Mouse (Mus musculus) kidney, adult 2 months (tissue): ENCODE results near the gene Stk39. TPM values are rescaled to one million over a fixed set of nuclear protein-coding genes. Genes with fewer than 3 reads are reported as not detected.

Experiments used
- DNase-seq: peaks from one replicate; pipeline ENCODE4 v3.0.0; 2021
- H3K27ac ChIP-seq: fragments of 200-500 bp; 2 replicates; pipeline ENCODE4 v1.5.1; 2012; ENCODE audit warnings: low read depth, low read length, control low read depth, inconsistent platforms; ENCODE audit not compliant: insufficient read depth
- H3K27me3 ChIP-seq: fragments of 200-500 bp; replicated peaks from 2 replicates; pipeline ENCODE4 v1.6.1; 2012; ENCODE audit warnings: mild to moderate bottlenecking, moderate library complexity, low read length, inconsistent platforms; ENCODE audit not compliant: control insufficient read depth, insufficient read depth
- H3K36me3 ChIP-seq: fragments of 200-500 bp; 2 replicates; pipeline ENCODE4 v1.6.1; 2012; ENCODE audit warnings: mild to moderate bottlenecking, moderate library complexity, low read length, inconsistent platforms; ENCODE audit not compliant: control insufficient read depth, insufficient read depth
- H3K4me1 ChIP-seq: fragments of 200-500 bp; 2 replicates; pipeline ENCODE4 v1.6.1; 2011; ENCODE audit warnings: low read length; ENCODE audit not compliant: control insufficient read depth, insufficient read depth
- H3K4me3 ChIP-seq: fragments of 200-500 bp; 2 replicates; pipeline ENCODE4 v1.5.1; 2011; ENCODE audit warnings: mild to moderate bottlenecking, low read depth, low read length, control low read depth; ENCODE audit not compliant: insufficient read depth
- CTCF ChIP-seq: fragments of 200-500 bp; conservative IDR thresholded peaks from 2 replicates; pipeline ENCODE4 v1.5.1; 2011; ENCODE audit warnings: low read depth, mild to moderate bottlenecking, control low read depth, low read length, moderate library complexity, mixed read lengths; ENCODE audit not compliant: insufficient read depth, insufficient read length
- POLR2A ChIP-seq: fragments of 200-500 bp; IDR thresholded peaks from one replicate; pipeline ENCODE4 v1.6.1; 2011; ENCODE audit warnings: low read depth, low read length, control low read depth
- WGBS: fragments of 180-500 bp; shearing (Covaris S2); methylation state at CpG from one replicate; pipeline ENCODE4 v1.1.7; 2018; 5-methylcytosine and 5-hydroxymethylcytosine counted together
- polyA plus RNA-seq: library from polyadenylated mRNA; depleted of rRNA; stranded (reverse); fragments of >200 nt; gene quantifications from 2 replicates; pipeline ENCODE4 v1.2.3, GENCODE M21; 2012

Stk39 gene
- polyA plus RNA-seq, 1 experiment = 14.6 TPM

DNA sequence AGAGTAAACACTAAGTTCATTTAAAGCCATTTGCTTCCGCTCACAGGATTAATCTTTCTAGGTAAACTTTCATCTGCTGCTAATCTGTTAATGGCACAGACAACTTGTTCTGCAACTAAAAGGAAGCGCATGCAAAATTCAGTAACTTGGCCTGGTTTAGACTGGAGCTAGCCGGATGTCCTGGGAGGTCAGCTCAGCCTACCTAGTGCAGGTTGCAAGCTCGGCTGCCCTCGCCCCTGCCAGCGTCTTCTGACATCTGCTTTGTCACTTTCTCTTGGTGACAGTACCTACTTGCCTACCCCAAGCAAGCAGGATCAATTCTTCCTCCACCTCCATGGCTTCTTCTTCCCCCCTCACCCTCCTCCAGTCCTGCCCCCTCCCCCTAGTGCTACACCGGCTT is 106.6 kb downstream of the Stk39 start:
- peak; percentile 38 for DNase-seq
- Histone ChIP-seq H3K36me3 (no peaks in the 10 kb centered on the region), H3K27ac (peak overlapping the region; percentile 2; the same call in 1 of the 2 replicates), H3K4me1 (peaks cover 6% of the 10 kb centered on the region; the same call in 1 of the 2 replicates), H3K4me3 (no peak overlapping the region), H3K27me3 (no peaks in the 10 kb centered on the region)
- WGBS = 44% methylated on average over 7 of the region's 7 CpGs
- TF ChIP-seq CTCF = no peak
- TF ChIP-seq POLR2A = no peak

DNA sequence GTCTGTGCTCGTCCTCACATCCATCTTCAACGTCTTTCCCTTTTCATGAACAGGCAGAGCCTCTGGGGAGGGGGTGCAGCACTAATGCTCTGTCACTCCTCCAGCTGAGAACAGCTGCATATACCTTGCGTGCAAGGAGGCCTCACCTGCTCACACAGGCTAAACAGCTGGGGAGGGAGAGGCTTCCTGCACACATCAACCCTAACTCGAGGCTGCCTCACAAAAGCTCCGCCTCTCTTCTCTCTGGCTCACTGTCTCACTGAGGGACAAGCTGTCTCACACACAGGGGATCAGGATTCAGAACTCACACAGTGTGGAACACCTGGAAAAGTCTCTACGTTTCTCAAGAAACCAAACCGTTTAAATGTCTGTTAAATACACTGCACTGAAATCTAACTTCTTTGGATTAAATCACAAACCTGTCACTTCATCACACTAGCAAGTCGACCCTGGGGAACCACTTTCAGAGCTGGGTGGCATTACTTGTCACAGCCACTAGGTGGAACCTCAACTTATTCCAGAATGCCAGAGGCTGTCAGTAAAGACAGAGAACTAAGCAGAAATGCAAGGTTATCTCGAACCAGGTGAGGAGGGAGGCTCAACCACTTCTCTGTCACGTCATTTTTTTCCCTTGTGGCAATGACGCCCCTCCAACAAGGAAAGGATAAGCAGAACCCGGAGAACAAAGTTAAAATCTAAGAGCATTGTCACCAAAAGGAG is 107.7 kb downstream of the Stk39 start:
- Histone ChIP-seq H3K4me3 (no peak overlapping the region), H3K27ac (peak overlapping the region; percentile 51), H3K4me1 (peaks cover 6% of the 10 kb centered on the region; the same call in 1 of the 2 replicates), H3K27me3 (no peaks in the 10 kb centered on the region), H3K36me3 (no peaks in the 10 kb centered on the region)
- WGBS = 31% methylated on average over 12 of the region's 12 CpGs
- peak; percentile 67 for DNase-seq
- TF ChIP-seq POLR2A (no peak), CTCF (peak; percentile 59)

DNA sequence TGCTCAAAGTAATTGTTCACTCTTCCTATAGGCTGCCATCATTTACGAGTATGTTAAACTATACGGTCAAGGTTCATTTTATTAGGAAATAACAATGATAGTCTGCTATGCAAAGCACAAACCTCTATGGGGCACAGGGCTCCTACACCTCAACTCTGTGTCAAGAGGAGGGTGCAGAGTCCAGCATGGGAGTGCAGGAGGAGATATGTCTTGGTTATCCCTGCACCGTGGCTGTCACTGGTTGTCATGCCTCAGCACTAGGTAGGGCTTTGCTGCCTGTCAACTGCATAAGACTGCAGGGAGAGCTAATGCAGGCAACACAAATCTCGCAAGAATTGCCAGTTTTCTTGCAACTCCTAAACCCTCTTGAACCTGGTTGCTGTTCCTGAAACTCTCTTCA is 108.9 kb downstream of the Stk39 start:
- no peaks in the 10 kb centered on the region for H3K27me3 ChIP-seq
- no peak overlapping the region for H3K27ac ChIP-seq
- DNase-seq = no peak
- no peak overlapping the region for H3K4me3 ChIP-seq
- 82% methylated on average over 4 of the region's 4 CpGs for WGBS
- TF ChIP-seq CTCF (no peak), POLR2A (no peak)
- no peaks in the 10 kb centered on the region for H3K36me3 ChIP-seq
- H3K4me1 ChIP-seq = peaks cover 6% of the 10 kb centered on the region; the same call in 1 of the 2 replicates

DNA sequence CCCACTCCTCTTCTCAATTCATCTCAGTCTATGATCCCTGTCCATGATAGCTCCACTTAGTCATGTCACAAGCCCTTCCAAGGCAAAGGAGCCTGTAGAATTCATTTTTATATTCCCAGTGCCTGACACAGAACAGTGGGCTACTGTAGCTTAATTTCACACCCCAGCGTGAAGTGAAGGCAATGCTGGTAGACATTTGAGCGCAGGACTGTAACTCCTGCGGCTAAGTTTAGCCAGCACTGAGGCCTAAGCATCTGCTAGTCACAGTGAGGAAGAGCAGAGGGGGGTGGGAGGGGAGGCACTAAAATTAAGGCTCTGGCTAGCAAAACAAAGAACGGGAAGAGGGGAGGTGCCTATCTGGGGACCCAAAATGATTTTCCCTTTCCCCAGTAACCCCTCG is 110.4 kb downstream of the Stk39 start:
- no peak overlapping the region for H3K27ac ChIP-seq
- no peak for DNase-seq
- H3K4me3 ChIP-seq = no peak overlapping the region
- H3K36me3 ChIP-seq = no peaks in the 10 kb centered on the region
- WGBS = 68% methylated on average over 5 of the region's 5 CpGs
- H3K27me3 ChIP-seq = no peaks in the 10 kb centered on the region
- TF ChIP-seq POLR2A (no peak), CTCF (no peak)
- peaks cover 6% of the 10 kb centered on the region; the same call in 1 of the 2 replicates for H3K4me1 ChIP-seq

DNA sequence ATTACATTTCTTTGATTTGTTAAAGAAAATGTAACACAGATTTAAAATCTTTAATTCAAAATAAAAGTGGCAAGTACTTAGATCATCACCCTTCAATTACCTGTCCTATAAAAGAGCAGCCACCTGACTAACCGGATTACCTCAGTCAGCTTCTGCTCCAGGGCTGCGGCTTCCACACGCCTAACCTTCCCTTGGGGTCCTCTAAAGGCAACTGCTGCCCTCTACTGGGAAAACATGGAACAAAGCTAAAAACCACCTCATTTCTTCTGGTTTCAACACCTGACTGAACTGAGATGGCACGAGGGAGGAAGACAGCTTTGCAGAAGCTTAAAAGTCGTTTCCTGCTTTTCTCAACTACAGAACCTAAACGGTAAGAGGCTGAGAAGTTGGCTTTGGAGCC is 121.4 kb downstream of the Stk39 start:
- peak; percentile 72 for DNase-seq
- no peak overlapping the region for H3K27ac ChIP-seq

DNA sequence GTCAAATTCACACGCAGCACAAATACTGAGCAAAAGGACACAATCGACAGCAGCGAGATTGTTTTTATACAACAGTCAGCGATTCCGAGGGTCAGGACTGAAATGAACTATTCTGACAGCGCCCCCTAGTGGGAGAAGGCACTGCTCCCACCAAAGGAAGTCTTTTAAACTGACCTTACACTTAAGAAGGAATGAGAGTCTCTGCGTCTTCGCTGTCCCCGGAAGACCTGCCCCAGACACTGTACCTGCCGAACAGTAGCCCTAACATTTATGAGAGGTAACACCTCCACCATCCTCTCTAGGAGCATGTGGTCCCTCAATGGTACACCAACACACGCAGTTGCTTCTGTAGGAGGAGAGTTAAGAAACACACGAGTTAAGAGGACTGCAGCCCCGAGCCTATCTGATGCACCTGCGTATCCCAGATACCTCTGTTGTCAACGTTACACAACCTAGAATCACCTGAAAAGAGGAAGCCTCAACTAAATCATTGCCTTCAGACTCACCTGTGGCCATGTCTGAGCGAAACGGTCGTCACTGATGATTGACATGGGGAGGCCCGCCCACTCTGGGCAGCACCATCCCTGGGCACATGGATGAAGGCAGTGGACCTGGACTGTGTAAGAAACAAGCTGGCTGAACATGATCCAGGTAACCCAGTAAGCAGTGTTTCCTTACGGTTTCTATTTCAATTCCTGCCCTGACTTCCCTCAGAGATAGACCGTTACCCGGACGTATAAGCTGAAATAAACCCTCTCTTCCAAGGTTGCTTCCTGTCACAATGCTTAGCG is 122.3 kb downstream of the Stk39 start:
- 55% methylated on average over 24 of the region's 24 CpGs for WGBS
- H3K27ac ChIP-seq = no peak overlapping the region
- H3K27me3 ChIP-seq = no peaks in the 10 kb centered on the region
- no peaks in the 10 kb centered on the region for H3K36me3 ChIP-seq
- H3K4me1 ChIP-seq = no peaks in the 10 kb centered on the region
- TF ChIP-seq POLR2A = no peak
- TF ChIP-seq CTCF = peak; percentile 78
- peak; percentile 78 for DNase-seq
- no peak overlapping the region for H3K4me3 ChIP-seq

More for the DNA sequence above, 121.4 kb downstream of the Stk39 start:
- Histone ChIP-seq H3K27me3 (no peaks in the 10 kb centered on the region), H3K4me1 (no peaks in the 10 kb centered on the region), H3K4me3 (no peak overlapping the region), H3K36me3 (no peaks in the 10 kb centered on the region)
- WGBS = 6% methylated on average over 6 of the region's 6 CpGs
- TF ChIP-seq POLR2A (no peak), CTCF (peak; percentile 75)

DNA sequence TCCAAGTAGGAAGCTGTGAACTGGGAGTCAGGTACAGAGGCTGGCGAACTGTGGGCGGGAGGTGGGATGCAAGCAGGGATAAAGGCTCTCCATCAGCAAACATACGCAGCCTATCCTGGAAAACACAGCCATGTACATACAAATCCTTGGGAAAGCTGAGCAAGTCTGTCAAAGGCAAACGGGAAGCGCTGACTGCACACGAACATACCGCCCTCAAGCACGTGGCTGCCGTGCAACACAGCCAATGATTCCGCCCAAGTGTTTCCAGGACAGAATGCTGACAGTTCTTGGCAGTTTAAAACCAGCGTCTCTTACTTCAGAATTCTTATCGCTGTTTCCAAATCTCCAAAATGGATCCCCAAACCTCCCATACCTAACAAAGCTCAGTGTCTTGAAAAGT is 123.1 kb downstream of the Stk39 start:
- Histone ChIP-seq H3K27ac (no peak overlapping the region), H3K4me3 (no peak overlapping the region), H3K36me3 (no peaks in the 10 kb centered on the region), H3K4me1 (no peaks in the 10 kb centered on the region), H3K27me3 (no peaks in the 10 kb centered on the region)
- no peak for DNase-seq
- WGBS = 79% methylated on average over 12 of the region's 12 CpGs
- TF ChIP-seq CTCF (no peak), POLR2A (no peak)
